Mouse (Mus musculus) cerebellum, adult 2 months (tissue): ENCODE results near the gene Rhoa.

Experiments used
- CTCF ChIP-seq: fragments of 200-500 bp; IDR thresholded peaks from 2 replicates; pipeline ENCODE4 v1.5.1; 2011; ENCODE audit warnings: low read depth, mild to moderate bottlenecking, control low read depth, low read length, moderate library complexity, borderline replicate concordance; ENCODE audit not compliant: insufficient read depth
- POLR2A ChIP-seq: fragments of 200-500 bp; IDR thresholded peaks from 2 replicates; pipeline ENCODE4 v1.6.1; 2011; ENCODE audit warnings: low read length, control low read depth, borderline replicate concordance; ENCODE audit not compliant: insufficient read depth

DNA sequence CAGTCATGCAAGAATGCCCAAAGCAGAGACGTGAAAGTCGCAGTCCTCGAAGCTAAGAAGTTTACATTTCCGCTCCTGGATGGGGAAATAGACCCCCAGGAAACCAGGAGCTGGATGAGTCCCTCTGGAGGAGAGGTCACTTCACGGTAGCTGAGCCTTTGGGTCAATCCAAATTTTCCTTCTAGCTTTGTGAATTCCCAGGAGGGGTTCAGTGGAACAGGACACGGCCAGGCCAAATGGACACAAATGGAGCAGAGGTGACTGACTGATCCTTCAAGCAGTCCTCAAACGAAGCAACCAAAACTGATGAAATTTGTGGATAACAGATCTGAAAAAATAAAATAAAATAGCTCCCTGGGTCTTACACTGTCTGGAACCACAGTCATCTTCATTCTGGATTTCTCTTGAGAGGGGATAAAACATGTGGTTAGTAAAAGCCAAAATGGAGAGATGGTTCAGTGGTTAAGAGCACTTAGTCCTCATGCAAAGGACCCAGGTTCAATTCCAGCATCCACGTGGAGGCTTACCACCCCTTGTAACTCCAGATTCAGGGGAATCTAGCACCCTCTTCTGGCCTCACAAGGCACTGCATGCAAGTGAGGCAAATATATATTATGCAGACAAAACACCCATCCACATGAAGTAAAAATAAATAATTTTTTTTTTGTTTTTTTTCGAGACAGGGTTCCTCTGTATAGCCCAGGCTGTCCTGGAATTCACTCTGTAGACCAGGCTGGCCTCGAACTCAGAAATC is 27.1 kb upstream of the Rhoa start:
- TF ChIP-seq POLR2A (no peak), CTCF (peak; percentile 42; the same call in 1 of the 2 replicates)
